Mouse (Mus musculus): Measurements from ENCODE around the gene Ly6g5c. TPM values are rescaled to one million over a fixed set of nuclear protein-coding genes. Genes with fewer than 3 reads are reported as not detected.

Ly6g5c gene
- polyA plus RNA-seq (2017; shearing (Covaris generic)) = not detected

GRCm38 (mm10) chr17:35108097-35108496, at the start of gene Ly6g5c:
Gene Ly6g5c, plus strand, starts transcription at chr17:35108279.

DNA sequence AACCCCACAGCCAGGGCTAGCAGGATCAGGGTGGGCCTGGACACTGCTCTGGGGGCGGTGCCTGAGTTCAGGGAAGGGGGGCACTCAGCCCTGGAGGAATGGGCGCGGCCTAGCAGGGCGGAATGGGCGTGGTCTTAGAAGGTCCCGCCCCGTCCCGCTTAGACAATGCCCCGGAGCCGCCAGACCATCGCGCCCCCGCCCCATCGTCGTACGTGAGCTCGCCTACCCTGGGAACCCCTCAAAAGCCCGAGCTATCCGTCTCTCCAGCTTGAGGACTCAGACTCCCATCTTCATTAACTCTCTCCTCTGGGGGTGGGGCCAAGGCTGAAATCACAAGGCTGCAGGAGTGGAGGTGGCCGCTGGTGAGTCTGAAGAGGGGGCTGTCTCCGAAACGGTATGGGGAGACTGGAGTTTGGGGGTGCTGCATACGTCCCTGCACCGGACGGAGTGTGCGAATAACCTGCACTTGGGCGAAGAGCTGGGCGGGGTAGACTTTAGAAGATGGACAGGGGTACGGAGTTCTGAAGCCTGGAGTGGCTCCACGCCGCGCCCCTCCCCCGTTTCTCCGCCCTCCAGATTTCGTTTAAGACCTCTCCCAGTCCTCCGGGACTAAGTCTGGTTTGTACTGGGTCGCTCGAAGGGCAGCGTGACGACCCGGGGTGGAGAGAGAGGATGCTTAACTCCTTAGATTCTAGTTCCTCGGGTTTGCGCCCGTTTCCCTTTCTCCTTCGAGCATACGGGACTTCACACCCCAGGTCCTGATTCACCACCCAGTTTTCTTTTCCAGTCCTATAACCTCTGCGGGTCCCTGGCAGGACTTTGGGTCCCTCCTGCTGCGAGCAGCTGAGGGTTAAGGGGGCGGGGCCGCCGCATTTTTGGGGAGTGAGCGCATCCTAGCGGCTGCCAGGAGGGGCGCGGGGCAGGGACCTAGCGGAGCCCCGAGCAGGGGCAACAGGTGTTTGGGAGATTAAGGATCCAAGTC, 48.9 kb upstream of the Ly6g5c start, which contains the start of gene Ddah2:
Gene Ddah2, plus strand, starts transcription at position 125 of the 982 bp plus-strand sequence.

GRCm38 (mm10) chr17:35064951-35065947, 42.8 kb upstream of the Ly6g5c start, which contains the start of gene Ly6g6c:
Gene Ly6g6c, plus strand, starts transcription at chr17:35065388.

DNA sequence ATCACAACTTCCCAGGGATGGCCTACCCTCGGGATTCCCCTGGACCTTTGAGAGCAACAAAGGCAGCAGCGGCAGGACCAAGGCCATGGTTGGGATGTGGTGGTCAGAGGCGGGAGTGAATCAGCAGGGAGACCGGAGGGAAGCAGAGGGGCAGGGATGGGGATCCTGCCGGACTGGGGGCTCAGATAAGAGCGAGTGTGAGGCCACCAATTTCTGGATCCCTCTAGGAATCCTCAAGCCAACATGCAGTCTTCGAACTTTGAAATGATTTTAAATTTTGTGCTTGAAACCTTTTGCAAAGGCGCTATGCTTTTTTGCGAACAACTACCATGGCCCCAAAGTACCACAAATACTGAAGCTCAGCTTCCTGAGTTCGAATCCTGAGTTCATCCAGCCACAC, 42.0 kb upstream of the Ly6g5c start, which contains the start of gene Mpig6b:
Gene Mpig6b, minus strand, starts transcription at position 101 of the 400 bp plus-strand sequence.

GRCm38 (mm10) chr17:35076507-35077176, 31.4 kb upstream of the Ly6g5c start, which contains the start of gene Ly6g6e:
Gene Ly6g6e, plus strand, starts transcription at chr17:35076902.

DNA sequence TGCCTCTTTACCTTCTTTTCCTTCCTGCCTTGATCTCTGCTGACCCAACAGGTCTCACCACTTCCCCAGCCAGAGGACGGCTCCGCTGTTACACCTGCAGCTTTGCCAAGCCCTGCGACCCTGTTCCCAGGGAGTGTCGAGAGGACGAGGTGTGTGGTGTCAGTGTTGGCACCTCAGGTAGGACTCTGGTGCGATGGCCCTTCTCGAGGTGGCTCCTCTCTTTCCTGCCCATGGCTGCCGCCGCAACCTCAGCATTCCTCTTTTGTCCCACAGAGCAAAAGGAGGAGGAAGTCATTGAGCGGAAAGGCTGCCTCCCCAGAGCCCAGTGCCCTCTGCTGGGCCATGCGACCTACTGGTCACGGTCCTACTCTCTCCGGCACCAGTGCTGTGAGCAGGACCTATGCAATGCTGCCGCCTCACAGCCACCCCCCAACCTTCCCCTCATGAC, 30.3 kb upstream of the Ly6g5c start, which contains the start of gene Ly6g6d:
Gene Ly6g6d, minus strand, starts transcription at position 280 of the 448 bp plus-strand sequence.

DNA sequence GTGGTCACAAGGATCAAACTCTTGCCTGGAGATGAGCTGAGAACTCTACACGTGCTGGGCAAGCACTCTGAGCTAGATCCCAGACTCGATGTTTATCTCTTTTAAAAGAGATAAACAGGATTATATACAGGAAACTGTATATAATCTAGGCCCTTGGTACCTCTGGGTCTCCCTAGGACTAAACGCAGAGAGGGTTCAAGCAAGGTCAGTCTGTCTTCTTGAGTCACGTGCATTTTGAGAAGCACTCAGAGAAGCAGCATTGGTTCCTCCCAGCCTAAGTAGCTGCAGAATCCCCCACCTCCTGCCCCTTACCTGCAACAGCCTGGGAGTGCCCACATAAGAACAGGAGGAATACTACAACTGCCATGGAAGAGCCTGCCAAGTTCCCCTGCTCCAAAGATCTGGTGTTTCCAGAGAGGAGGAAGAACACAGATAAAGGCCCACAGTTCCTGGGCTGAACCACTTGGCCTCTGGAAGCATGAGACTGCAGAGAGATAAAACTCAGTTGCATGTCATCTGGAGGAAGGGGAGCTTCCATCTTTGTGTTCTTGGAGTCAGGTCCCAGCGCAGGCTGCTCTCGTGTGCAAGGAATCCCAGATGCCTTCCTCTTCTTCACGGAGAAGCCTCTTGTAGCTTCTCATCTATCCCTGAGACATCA, 22.7 kb upstream of the Ly6g5c start, which contains the start of gene Ly6g6f:
Gene Ly6g6f, minus strand, starts transcription at position 403 of the 658 bp plus-strand sequence.

DNA sequence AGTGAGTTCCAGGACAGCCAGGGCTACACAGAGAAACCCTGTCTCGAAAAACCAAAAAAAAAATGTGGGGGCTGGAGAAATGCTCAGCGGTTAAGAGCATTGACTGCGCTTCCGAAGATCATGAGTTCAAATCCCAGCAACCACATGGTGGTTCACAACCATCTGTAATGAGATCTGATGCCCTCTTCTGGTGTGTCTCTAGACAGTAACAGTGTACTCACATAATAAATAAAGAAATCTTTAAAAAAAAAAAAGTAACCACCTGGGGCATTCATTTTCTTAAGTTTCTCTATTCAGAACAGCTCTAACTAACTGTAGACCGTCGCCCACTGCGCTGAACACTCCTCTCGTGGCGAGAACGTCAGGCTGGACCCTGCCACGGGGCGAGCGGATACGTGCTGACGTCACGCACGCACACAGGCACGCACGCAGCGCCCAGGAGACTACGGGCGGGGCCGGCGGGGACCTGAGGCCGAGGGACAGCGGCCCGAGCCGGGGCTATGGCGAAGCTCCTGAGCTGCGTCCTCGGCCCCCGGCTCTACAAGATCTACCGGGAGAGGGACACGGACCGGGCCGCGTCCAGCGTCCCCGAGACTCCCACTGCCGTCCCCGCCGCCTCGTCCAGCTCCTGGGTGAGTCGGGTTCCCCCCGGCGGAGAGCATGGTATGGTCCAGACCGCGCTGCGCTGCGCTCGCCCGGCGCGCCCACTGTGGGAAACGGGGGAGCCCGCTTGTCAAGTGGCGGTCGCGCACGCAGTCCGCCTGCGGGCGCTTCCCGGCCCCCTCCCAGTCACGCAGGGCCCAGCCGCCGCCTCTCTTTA, 19.0 kb upstream of the Ly6g5c start, which contains the start of gene Abhd16a:
Gene Abhd16a, plus strand, starts transcription at position 439 of the 820 bp plus-strand sequence.

DNA sequence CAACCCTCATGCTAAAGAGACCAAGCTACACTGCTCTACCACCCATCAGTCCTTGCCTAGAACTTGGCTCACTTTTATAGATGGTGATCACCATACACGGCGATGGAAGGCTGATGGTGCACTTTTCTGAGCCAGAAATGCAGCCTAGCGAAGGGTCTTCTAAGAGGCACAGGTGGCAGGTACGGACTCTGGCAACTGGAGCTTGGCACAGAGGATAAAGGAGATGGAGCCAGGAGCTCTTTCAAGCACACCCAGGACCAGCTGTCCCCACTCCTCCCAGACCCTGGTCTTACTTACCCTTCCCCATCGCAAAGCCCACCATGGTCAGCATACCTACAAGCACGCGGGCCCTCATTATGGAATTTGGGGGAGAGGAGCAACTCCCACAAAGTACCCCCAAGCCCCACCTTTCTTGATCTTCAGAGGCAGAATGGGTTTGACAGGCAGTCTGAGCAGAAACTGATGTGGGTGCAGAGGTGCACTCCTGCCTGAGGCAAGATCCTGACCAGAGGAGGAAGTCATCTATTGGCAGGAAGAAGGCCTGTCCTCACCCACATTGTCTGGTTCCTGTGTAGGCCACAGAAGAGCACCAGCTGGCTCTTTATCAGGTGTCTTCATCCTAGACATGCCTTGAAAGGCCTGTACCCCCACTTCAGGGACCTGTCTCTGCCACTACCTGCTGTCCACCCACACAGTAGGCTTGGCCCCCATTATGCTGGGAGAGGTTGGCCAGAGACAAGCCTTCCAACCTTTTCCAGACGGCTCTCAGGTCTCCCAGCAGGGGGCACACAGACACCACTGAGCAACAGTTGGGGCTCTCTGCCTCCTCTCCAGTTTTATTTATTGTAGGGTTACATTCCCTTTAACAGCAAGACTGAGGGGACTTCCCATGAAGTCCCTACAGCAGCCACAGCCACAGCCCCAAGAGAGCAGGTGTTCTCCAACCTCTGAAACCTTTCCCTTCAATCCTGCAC, 7.3 kb downstream of the Ly6g5c start, which contains the start of gene Ly6g5b:
Gene Ly6g5b, minus strand, starts transcription at position 383 of the 974 bp plus-strand sequence.

GRCm38 (mm10) chr17:35121143-35121799, 13.2 kb downstream of the Ly6g5c start, which contains the start of gene Gpank1:
Gene Gpank1, plus strand, starts transcription at chr17:35121455.

GRCm38 (mm10) chr17:35121871-35122303, 13.8 kb downstream of the Ly6g5c start, which contains the start of gene Csnk2b:
Gene Csnk2b, minus strand, starts transcription at chr17:35122053.

GRCm38 (mm10) chr17:35126206-35126611, 18.1 kb downstream of the Ly6g5c start, which contains the start of gene D17H6S53E:
Gene D17H6S53E, plus strand, starts transcription at chr17:35126373.

GRCm38 (mm10) chr17:35131500-35132173, 23.6 kb downstream of the Ly6g5c start, which contains the start of gene Apom:
Gene Apom, minus strand, starts transcription at chr17:35132050.

GRCm38 (mm10) chr17:35134801-35135590, 26.9 kb downstream of the Ly6g5c start, which contains the start of gene Bag6:
Gene Bag6, plus strand, starts transcription at chr17:35135178.

